Mouse (Mus musculus) frontal cortex, postnatal 36 days (tissue): ENCODE data around the gene Bola3.
A peak's percentile ranks its signal among the peaks of the same experiment; 100 is the strongest.

Experiments used
- DNase-seq, 2 experiments: peaks; one replicate each; pipeline ENCODE4 v3.0.0; 2022; ENCODE audit warnings: low spot score in 2 of 2

Gene Bola3

GRCm38 (mm10) chr6:83347916-83348315, 1.0 kb upstream of the Bola3 start:
- no peak for DNase-seq

- peak; percentile 90 for DNase-seq
Observed at GRCm38 (mm10) chr6:83349274-83349958, 469 bp downstream of the Bola3 start.

GRCm38 (mm10) chr6:83350172-83350571, 1.2 kb downstream of the Bola3 start:
- no peak for DNase-seq

GRCm38 (mm10) chr6:83350851-83351405, 2.0 kb downstream of the Bola3 start:
- no peak for DNase-seq

GRCm38 (mm10) chr6:83351490-83352160, 2.7 kb downstream of the Bola3 start:
- no peak for DNase-seq

- DNase-seq = no peak
Observed at GRCm38 (mm10) chr6:83352666-83353410, 3.9 kb downstream of the Bola3 start.

- no peak for DNase-seq
Observed at GRCm38 (mm10) chr6:83354856-83355781, 6.2 kb downstream of the Bola3 start.

- DNase-seq = peak; percentile 82 to 83
Observed at GRCm38 (mm10) chr6:83356569-83357138, 7.7 kb downstream of the Bola3 start.

- no peak for DNase-seq
Observed at GRCm38 (mm10) chr6:83357436-83357835, 8.5 kb downstream of the Bola3 start.

- DNase-seq = no peak
Observed at GRCm38 (mm10) chr6:83361523-83362248, 12.7 kb downstream of the Bola3 start.

GRCm38 (mm10) chr6:83363075-83363474, 14.1 kb downstream of the Bola3 start:
- no peak for DNase-seq

- DNase-seq = no peak
Observed at GRCm38 (mm10) chr6:83370316-83370965, 21.5 kb downstream of the Bola3 start.

- peak in 1 of 2 experiments; percentile 42 for DNase-seq
Observed at GRCm38 (mm10) chr6:83371350-83371749, 22.4 kb downstream of the Bola3 start.

GRCm38 (mm10) chr6:83373704-83374300, 24.9 kb downstream of the Bola3 start:
- DNase-seq = no peak

- DNase-seq = no peak
Observed at GRCm38 (mm10) chr6:83381510-83382491, 32.9 kb downstream of the Bola3 start.

GRCm38 (mm10) chr6:83385569-83386090, 36.7 kb downstream of the Bola3 start:
- no peak for DNase-seq

- peak in 1 of 2 experiments; percentile 50 for DNase-seq
Observed at GRCm38 (mm10) chr6:83392166-83392780, 43.3 kb downstream of the Bola3 start.
